Mouse (Mus musculus) monocyte, adult 2 months (primary cell): Measurements from ENCODE around the gene Nrg3.

Experiments
- DNase-seq, 2 experiments: peaks; one replicate each; pipeline ENCODE4 v3.0.0; 2022; ENCODE audit warnings: low spot score in 2 of 2, low read depth in 1 of 2

The Nrg3 gene

GRCm38 (mm10) chr14:39472790-39473761, at the start of gene Nrg3:
Gene Nrg3 (minus strand): TSS chr14:39473088.
- no peak for DNase-seq

GRCm38 (mm10) chr14:39508956-39509355, 36.1 kb upstream of the Nrg3 start:
- DNase-seq = no peak

GRCm38 (mm10) chr14:39473771-39474211, 903 bp upstream of the Nrg3 start:
- no peak for DNase-seq

- DNase-seq = no peak
These were observed 639 bp downstream of the Nrg3 start for GRCm38 (mm10) chr14:39472146-39472751.

GRCm38 (mm10) chr14:39471236-39471981, 1.5 kb downstream of the Nrg3 start:
- DNase-seq = no peak

- no peak for DNase-seq
These were observed 27.4 kb downstream of the Nrg3 start for GRCm38 (mm10) chr14:39445501-39445900.

GRCm38 (mm10) chr14:39428503-39428902, 44.4 kb downstream of the Nrg3 start:
- no peak for DNase-seq

GRCm38 (mm10) chr14:39421874-39422273, 51.0 kb downstream of the Nrg3 start:
- no peak for DNase-seq

GRCm38 (mm10) chr14:39413270-39413669, 59.6 kb downstream of the Nrg3 start:
- no peak for DNase-seq

- DNase-seq = no peak
These were observed 86.0 kb downstream of the Nrg3 start for GRCm38 (mm10) chr14:39386845-39387244.

GRCm38 (mm10) chr14:39381321-39381720, 91.6 kb downstream of the Nrg3 start:
- no peak for DNase-seq

GRCm38 (mm10) chr14:39373220-39373619, 99.7 kb downstream of the Nrg3 start:
- no peak for DNase-seq

GRCm38 (mm10) chr14:39356251-39356650, 116.6 kb downstream of the Nrg3 start:
- no peak for DNase-seq

- no peak for DNase-seq
These were observed 120.7 kb downstream of the Nrg3 start for GRCm38 (mm10) chr14:39351979-39352737.

GRCm38 (mm10) chr14:39317424-39318110, 155.3 kb downstream of the Nrg3 start:
- DNase-seq = no peak

GRCm38 (mm10) chr14:39314111-39314510, 158.8 kb downstream of the Nrg3 start:
- no peak for DNase-seq

GRCm38 (mm10) chr14:39265121-39265520, 207.8 kb downstream of the Nrg3 start:
- no peak for DNase-seq

- no peak for DNase-seq
These were observed 208.5 kb downstream of the Nrg3 start for GRCm38 (mm10) chr14:39264422-39264821.

GRCm38 (mm10) chr14:39261016-39261415, 211.9 kb downstream of the Nrg3 start:
- DNase-seq = no peak

- no peak for DNase-seq
These were observed 217.5 kb downstream of the Nrg3 start for GRCm38 (mm10) chr14:39255391-39255790.
